Mouse (Mus musculus): Measurements from ENCODE around the gene Pparg. TPM values are rescaled to one million over a fixed set of nuclear protein-coding genes. Genes with fewer than 3 reads are reported as not detected.

The Pparg gene
- polyA plus RNA-seq, 1 experiment: 11.9 TPM

GRCm38 (mm10) chr6:115511447-115511846 lies 150.7 kb downstream of the Pparg start:
- TF ChIP-seq CTCF (IDR thresholded peaks at IDR 0.05; ENCODE audit: control insufficient read depth, insufficient read depth, low read length): no peak
- no peak for TF ChIP-seq POLR2A (IDR thresholded peaks at IDR 0.05; ENCODE audit: borderline replicate concordance, control insufficient read depth, low read depth, low read length)
- WGBS: 57% methylated on average over 3 of the region's 3 CpGs
- peaks cover 3% of the 10 kb centered on the region for H3K4me1 ChIP-seq (ENCODE audit: control insufficient read depth, insufficient read depth, low read length)

GRCm38 (mm10) chr6:115513207-115513606 lies 152.5 kb downstream of the Pparg start:
- H3K27ac ChIP-seq (ENCODE audit: control insufficient read depth, insufficient read depth, low read depth, low read length, poor library complexity): no peak overlapping the region
- 67% methylated on average over 4 of the region's 4 CpGs for WGBS
- no peak overlapping the region for H3K4me3 ChIP-seq (replicated peaks; ENCODE audit: control insufficient read depth, low read depth, low read length)
- H3K4me1 ChIP-seq (ENCODE audit: control insufficient read depth, insufficient read depth, low read length): peaks cover 5% of the 10 kb centered on the region
- TF ChIP-seq POLR2A (IDR thresholded peaks at IDR 0.05; ENCODE audit: borderline replicate concordance, control insufficient read depth, low read depth, low read length) (no peak), CTCF (IDR thresholded peaks at IDR 0.05; ENCODE audit: control insufficient read depth, insufficient read depth, low read length) (no peak)

More at GRCm38 (mm10) chr6:115511447-115511846, 150.7 kb downstream of the Pparg start:
- Histone ChIP-seq H3K4me3 (replicated peaks; ENCODE audit: control insufficient read depth, low read depth, low read length) (no peak overlapping the region), H3K27ac (ENCODE audit: control insufficient read depth, insufficient read depth, low read depth, low read length, poor library complexity) (no peak overlapping the region)

- Histone ChIP-seq H3K4me3 (replicated peaks; ENCODE audit: control insufficient read depth, low read depth, low read length) (no peak overlapping the region), H3K4me1 (ENCODE audit: control insufficient read depth, insufficient read depth, low read length) (peaks cover 15% of the 10 kb centered on the region), H3K27ac (ENCODE audit: control insufficient read depth, insufficient read depth, low read depth, low read length, poor library complexity) (no peak overlapping the region)
- 25% methylated on average over 4 of the region's 4 CpGs for WGBS
- TF ChIP-seq POLR2A (IDR thresholded peaks at IDR 0.05; ENCODE audit: borderline replicate concordance, control insufficient read depth, low read depth, low read length): no peak
- TF ChIP-seq CTCF (IDR thresholded peaks at IDR 0.05; ENCODE audit: control insufficient read depth, insufficient read depth, low read length): no peak
Observed at GRCm38 (mm10) chr6:115517904-115518303, 157.2 kb downstream of the Pparg start.

GRCm38 (mm10) chr6:115518352-115518751 lies 157.6 kb downstream of the Pparg start:
- Histone ChIP-seq H3K4me3 (replicated peaks; ENCODE audit: control insufficient read depth, low read depth, low read length) (no peak overlapping the region), H3K4me1 (ENCODE audit: control insufficient read depth, insufficient read depth, low read length) (peaks cover 15% of the 10 kb centered on the region), H3K27ac (ENCODE audit: control insufficient read depth, insufficient read depth, low read depth, low read length, poor library complexity) (no peak overlapping the region)
- 3% methylated on average over 2 of the region's 2 CpGs for WGBS
- no peak for TF ChIP-seq CTCF (IDR thresholded peaks at IDR 0.05; ENCODE audit: control insufficient read depth, insufficient read depth, low read length)
- no peak for TF ChIP-seq POLR2A (IDR thresholded peaks at IDR 0.05; ENCODE audit: borderline replicate concordance, control insufficient read depth, low read depth, low read length)

GRCm38 (mm10) chr6:115519275-115519699 lies 158.5 kb downstream of the Pparg start:
- 1% methylated on average over 12 of the region's 12 CpGs for WGBS
- TF ChIP-seq CTCF (IDR thresholded peaks at IDR 0.05; ENCODE audit: control insufficient read depth, insufficient read depth, low read length) (no peak), POLR2A (IDR thresholded peaks at IDR 0.05; ENCODE audit: borderline replicate concordance, control insufficient read depth, low read depth, low read length) (peak; percentile 33; the same call in 1 of the 2 replicates)
- H3K27ac ChIP-seq (ENCODE audit: control insufficient read depth, insufficient read depth, low read depth, low read length, poor library complexity): peak overlapping the region; percentile 42
- peak overlapping the region; percentile 7 for H3K4me3 ChIP-seq (replicated peaks; ENCODE audit: control insufficient read depth, low read depth, low read length)
- H3K4me1 ChIP-seq (ENCODE audit: control insufficient read depth, insufficient read depth, low read length): peaks cover 15% of the 10 kb centered on the region

GRCm38 (mm10) chr6:115521923-115522322 lies 161.2 kb downstream of the Pparg start:
- Histone ChIP-seq H3K4me3 (replicated peaks; ENCODE audit: control insufficient read depth, low read depth, low read length) (no peak overlapping the region), H3K27ac (ENCODE audit: control insufficient read depth, insufficient read depth, low read depth, low read length, poor library complexity) (no peak overlapping the region), H3K4me1 (ENCODE audit: control insufficient read depth, insufficient read depth, low read length) (peaks cover 16% of the 10 kb centered on the region)
- 61% methylated on average over 1 of the region's 1 CpGs for WGBS
- TF ChIP-seq POLR2A (IDR thresholded peaks at IDR 0.05; ENCODE audit: borderline replicate concordance, control insufficient read depth, low read depth, low read length) (no peak), CTCF (IDR thresholded peaks at IDR 0.05; ENCODE audit: control insufficient read depth, insufficient read depth, low read length) (no peak)

- no peak for TF ChIP-seq CTCF (IDR thresholded peaks at IDR 0.05; ENCODE audit: control insufficient read depth, insufficient read depth, low read length)
- no peak for TF ChIP-seq POLR2A (IDR thresholded peaks at IDR 0.05; ENCODE audit: borderline replicate concordance, control insufficient read depth, low read depth, low read length)
- WGBS: 47% methylated on average over 6 of the region's 6 CpGs
- Histone ChIP-seq H3K4me1 (ENCODE audit: control insufficient read depth, insufficient read depth, low read length) (peaks cover 16% of the 10 kb centered on the region), H3K4me3 (replicated peaks; ENCODE audit: control insufficient read depth, low read depth, low read length) (no peak overlapping the region), H3K27ac (ENCODE audit: control insufficient read depth, insufficient read depth, low read depth, low read length, poor library complexity) (no peak overlapping the region)
Observed at GRCm38 (mm10) chr6:115522691-115523146, 162.0 kb downstream of the Pparg start.

GRCm38 (mm10) chr6:115523201-115523600 lies 162.4 kb downstream of the Pparg start:
- Histone ChIP-seq H3K4me3 (replicated peaks; ENCODE audit: control insufficient read depth, low read depth, low read length) (no peak overlapping the region), H3K27ac (ENCODE audit: control insufficient read depth, insufficient read depth, low read depth, low read length, poor library complexity) (no peak overlapping the region), H3K4me1 (ENCODE audit: control insufficient read depth, insufficient read depth, low read length) (peaks cover 14% of the 10 kb centered on the region)
- WGBS: 14% methylated on average over 9 of the region's 9 CpGs
- no peak for TF ChIP-seq CTCF (IDR thresholded peaks at IDR 0.05; ENCODE audit: control insufficient read depth, insufficient read depth, low read length)
- no peak for TF ChIP-seq POLR2A (IDR thresholded peaks at IDR 0.05; ENCODE audit: borderline replicate concordance, control insufficient read depth, low read depth, low read length)

Measured in bone marrow, adult 2 months (tissue).